Mouse (Mus musculus) embryonic stem cell, embryonic (primary cell): ENCODE data around the gene Aaed1.

Source experiments
- CTCF ChIA-PET, 4 experiments: fragments of 300-600 bp in 2 of 4; fragments of 350-600 bp in 2 of 4; sonication (Branson Sonifier 250); formaldehyde crosslinking; loops; one replicate each; lab custom pipeline; 2022; ENCODE audit warnings: inconsistent platforms in 2 of 4; lab: Charles Lee
- POLR2A ChIA-PET, 4 experiments: fragments of 300-600 bp in 2 of 4; fragments of 350-600 bp in 2 of 4; sonication (Branson Sonifier 250); formaldehyde crosslinking; loops; one replicate each; lab custom pipeline; 2022; ENCODE audit warnings: antibody characterized with exemption in 4 of 4, inconsistent platforms in 1 of 4; lab: Charles Lee

Gene Aaed1

DNA sequence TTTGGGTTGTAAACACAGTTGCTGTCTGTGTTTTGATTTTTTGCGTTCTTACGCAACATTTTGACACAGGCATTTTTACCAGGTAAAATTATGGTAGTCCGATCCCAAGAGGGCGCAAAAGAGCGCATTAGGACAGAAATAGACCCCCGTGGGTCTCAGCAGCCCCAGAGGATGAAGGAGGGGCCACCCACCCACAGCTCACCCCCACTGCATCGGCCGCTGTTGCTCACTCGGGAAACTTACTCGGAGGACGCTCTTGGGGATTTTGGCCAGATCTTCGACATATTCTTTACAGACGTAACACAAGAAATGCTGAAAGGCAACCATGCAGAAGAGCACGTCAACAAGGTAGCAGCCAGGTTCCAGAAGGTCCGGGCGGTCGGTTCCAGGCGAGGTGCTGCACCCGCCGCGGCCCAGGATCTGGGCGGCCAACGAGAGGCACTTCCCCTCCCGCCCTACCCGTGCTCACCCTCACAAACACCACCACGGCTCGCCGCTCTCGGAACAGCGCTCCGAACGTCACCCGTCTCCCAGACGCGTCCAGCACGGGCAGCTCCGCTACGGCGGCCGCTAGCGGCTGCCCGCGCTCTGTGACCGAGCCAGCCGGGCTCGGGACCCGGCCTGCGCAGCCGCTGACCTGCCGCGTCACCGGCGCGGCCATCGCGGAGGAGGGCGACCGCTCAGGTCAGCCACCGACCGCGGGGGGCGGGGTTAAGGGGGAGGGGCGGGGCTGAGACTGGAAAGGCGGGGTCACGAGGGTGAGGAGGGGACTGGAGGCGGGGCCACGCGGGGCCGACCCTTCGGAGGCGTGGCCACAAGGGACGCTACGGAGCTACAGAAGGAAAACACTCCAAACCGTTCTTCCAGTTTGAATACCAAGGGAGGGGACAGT lies at the start of gene Aaed1:
Aaed1 (minus strand) TSS at position 687 of the 892 bp plus-strand sequence.
- ChIA-PET CTCF (interaction anchor here (0.6 to 4.0 kb wide), 30 partner anchors 16 to 262 kb away, joined by 3 to 21 read pairs (median 4); partner anchors contain the start of genes Cdc14b (in 1 of the 4), Cdk20 (in 1 of the 4) and Habp4 (in 1 of the 4)), POLR2A (interaction anchor here in 3 of 4 experiments (0.5 to 2.4 kb wide), 52 partner anchors 9 to 800 kb away, joined by 3 to 19 read pairs (median 4); partner anchors contain the start of genes Cdc14b (in 2 of the 3), Habp4 (in 2 of the 3), Cdk20 (in 1 of the 3) and Mfsd14b (in 1 of the 3))

DNA sequence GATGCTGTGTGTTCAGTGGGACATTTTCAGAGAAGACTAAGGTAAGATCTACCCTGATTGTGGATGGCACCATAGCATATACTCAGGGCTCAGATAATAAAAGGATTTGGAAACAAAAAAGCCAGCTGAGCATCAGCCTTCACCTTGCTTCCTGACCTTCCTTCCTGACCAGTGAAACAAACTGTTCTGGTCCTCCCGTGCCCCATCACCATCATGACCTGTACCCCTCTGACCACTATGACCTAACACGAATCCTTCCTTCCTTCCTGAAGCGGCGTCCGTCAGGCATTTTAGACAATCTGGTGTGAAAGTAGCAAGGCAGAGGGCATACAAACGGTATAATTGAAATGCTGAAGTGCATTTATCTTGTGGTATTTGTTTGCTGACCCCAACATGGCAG lies 49.6 kb upstream of the Aaed1 start:
- ChIA-PET POLR2A (interaction anchor here in 1 of 4 experiments (0.6 to 5.4 kb wide), 3 partner anchors 6 to 210 kb away, joined by 3 to 57 read pairs (median 7); no protein-coding TSS in a partner anchor), CTCF (no interaction called here)

DNA sequence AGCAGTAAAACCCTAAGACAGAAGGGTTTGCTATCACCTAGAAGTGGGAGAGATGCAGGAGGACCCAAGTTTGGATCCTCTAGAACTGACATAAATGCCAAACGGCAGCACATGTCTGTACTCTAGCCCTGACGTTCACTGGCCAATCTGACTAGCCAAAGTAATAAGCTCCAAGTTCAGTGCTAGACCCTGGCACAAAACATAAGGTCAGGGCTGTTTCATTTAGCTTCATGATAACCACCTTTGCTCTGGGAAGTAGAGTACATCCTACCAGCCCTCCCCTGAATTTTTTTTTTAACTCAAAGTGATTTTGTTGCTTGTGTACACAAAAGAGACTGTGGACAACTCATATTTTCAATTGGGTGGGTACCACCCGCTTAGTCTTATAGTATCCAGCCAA lies 48.5 kb upstream of the Aaed1 start:
- ChIA-PET POLR2A (interaction anchor here (0.6 to 7.7 kb wide), 19 partner anchors 7 to 206 kb away, joined by 3 to 64 read pairs (median 3); partner anchors contain the start of genes Aaed1 (in 1 of the 4), Ctsl (in 1 of the 4) and Habp4 (in 1 of the 4)), CTCF (interaction anchor here in 2 of 4 experiments (0.6 kb wide), 3 partner anchors 52 to 950 kb away, joined by 3 read pairs; no protein-coding TSS in a partner anchor)

DNA sequence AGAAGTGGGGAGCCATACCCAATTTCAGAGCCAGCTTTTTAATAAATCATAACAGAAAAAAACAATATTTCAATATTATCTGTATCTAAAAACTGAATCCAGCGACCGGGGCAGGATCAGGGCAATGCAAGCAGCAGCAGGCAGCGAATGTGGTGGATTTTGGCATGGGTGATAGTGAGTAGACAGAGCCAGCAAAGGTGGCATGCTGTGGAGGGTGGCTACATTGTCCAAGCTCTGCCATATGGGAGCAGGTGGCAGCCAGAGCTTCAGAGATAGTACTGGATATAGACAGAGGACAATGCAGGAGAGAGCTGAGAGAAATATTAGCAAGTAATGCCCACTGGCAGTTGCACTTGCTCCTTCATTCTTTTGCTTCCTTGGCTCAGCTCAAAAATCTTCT lies 47.2 kb upstream of the Aaed1 start:
- ChIA-PET POLR2A (interaction anchor here in 3 of 4 experiments (0.6 to 7.7 kb wide), 8 partner anchors 9 to 817 kb away, joined by 3 to 64 read pairs (median 5); partner anchors contain the start of gene Ctsl (in 1 of the 3)), CTCF (interaction anchor here in 1 of 4 experiments (1.7 kb wide), 1 partner anchor 79 kb away, joined by 5 read pairs; no protein-coding TSS in a partner anchor)

DNA sequence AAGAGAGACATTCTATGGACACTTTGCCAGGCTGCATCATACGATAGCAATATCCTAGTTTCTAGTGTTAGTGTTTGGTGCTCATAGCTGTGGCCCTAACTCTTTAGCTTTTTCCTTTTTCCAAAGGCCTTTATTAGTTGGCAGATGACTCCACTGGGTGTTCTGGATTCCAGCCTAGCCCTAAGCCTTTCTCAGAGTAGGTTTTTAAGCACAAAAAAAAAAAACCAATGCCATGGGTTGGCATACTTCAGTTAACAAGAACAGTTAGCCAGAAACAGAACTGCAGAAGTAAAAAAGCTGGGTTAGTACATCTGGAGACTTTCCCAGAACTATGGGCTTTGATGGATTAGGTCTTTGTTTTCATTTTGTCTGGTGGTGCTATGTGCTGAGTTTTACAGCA lies 46.0 kb upstream of the Aaed1 start:
- ChIA-PET POLR2A (interaction anchor here in 3 of 4 experiments (1.2 to 7.7 kb wide), 7 partner anchors 9 to 39 kb away, joined by 3 to 64 read pairs (median 4); no protein-coding TSS in a partner anchor), CTCF (interaction anchor here in 1 of 4 experiments (1.7 kb wide), 1 partner anchor 80 kb away, joined by 5 read pairs; no protein-coding TSS in a partner anchor)

DNA sequence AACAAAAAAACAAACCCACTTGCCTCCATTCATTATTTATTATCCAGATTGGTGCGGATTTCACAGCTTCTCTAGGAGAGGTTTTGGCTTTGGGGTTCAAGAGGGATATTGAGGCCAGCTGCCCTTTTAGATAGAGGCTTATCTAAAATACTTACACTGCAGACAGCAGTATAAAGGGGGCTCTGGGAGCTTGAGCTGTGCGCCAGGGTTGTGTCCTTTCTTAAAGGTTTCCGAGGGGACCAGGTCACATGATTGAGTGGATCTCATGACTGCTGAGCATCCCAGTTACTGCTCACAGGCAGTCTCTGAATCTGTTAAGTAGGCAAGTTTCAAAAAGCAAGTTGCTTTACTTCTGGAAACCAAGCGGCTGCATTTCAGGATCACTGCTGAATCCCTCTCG lies 44.9 kb upstream of the Aaed1 start:
- POLR2A ChIA-PET, result interaction anchor here in 3 of 4 experiments (0.9 to 7.7 kb wide), 6 partner anchors 8 to 75 kb away, joined by 3 to 64 read pairs (median 4); partner anchors contain the start of gene Cdk20 (in 1 of the 3)
- CTCF ChIA-PET, result no interaction called here

DNA sequence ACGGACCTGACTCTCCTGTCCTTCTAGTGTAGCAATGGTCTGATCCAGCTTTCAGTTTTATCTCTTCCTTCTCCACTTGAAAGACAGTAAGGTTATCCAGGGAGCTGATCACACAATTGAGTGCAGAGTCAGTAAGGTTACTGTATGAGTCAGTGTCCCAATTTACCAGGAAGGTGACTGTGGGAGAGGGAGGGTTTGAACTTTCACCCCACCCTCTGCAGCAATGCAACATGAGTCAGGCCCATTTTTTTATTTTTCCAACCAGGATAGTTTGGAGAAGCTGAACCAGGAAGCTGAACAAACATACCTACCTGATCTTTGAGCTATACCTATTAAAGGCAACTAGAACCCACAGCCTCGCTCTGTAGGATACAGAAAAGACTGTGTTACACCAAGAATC lies 37.0 kb upstream of the Aaed1 start:
- ChIA-PET POLR2A (interaction anchor here in 1 of 4 experiments (0.9 to 1.4 kb wide), 2 partner anchors 9 to 15 kb away, joined by 3 to 9 read pairs; no protein-coding TSS in a partner anchor), CTCF (no interaction called here)

DNA sequence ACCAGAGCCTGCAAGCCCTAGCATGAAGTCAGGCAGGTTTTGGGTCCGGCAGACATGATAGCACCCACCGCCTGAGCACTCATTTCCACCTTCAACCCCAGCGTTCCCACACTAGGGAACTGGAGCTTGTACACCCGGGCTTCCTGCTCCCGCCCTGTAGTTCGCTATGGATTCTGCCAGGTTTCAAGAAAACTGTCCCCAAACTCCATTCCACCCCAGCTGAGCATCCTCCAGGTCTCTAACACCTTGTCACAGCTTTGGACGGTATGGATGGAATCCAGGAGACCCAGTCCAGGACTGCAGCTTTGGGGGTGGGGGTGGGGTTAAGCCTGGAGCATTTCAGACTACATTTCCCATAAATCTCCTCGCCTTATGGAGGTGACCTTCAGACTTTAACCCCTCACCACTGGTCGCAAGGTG lies 31.6 kb upstream of the Aaed1 start:
- ChIA-PET CTCF (interaction anchor here in 3 of 4 experiments (0.6 to 1.2 kb wide), 9 partner anchors 8 to 95 kb away, joined by 3 to 6 read pairs (median 4); no protein-coding TSS in a partner anchor), POLR2A (interaction anchor here in 3 of 4 experiments (0.6 to 2.7 kb wide), 22 partner anchors 9 to 196 kb away, joined by 3 to 24 read pairs (median 4); partner anchors contain the start of genes Aaed1 (in 1 of the 3) and Cdk20 (in 1 of the 3))

DNA sequence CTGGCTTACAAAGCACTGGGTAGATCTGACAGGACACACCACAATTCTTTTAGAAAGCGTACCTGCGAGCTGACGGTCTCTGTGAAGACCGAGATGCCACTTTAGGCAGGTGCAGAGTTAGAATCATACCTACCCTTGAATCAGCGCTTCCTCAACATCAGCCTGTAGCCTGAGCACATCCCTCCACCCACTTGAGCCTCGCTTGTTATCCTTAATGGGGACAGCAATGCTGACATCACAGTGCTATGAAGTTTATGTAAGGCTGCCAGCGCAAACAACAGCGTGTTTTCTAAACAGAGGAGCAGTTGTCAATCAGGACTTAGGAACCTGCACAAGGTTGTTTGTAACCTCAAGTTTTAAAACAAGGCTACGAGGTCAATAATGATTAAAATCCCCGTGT lies 31.1 kb upstream of the Aaed1 start:
- ChIA-PET CTCF (interaction anchor here in 3 of 4 experiments (0.6 to 1.2 kb wide), 6 partner anchors 8 to 95 kb away, joined by 3 to 6 read pairs (median 4); no protein-coding TSS in a partner anchor), POLR2A (interaction anchor here in 3 of 4 experiments (0.6 to 2.7 kb wide), 21 partner anchors 10 to 195 kb away, joined by 3 to 24 read pairs (median 4); partner anchors contain the start of genes Aaed1 (in 1 of the 3) and Cdk20 (in 1 of the 3))

DNA sequence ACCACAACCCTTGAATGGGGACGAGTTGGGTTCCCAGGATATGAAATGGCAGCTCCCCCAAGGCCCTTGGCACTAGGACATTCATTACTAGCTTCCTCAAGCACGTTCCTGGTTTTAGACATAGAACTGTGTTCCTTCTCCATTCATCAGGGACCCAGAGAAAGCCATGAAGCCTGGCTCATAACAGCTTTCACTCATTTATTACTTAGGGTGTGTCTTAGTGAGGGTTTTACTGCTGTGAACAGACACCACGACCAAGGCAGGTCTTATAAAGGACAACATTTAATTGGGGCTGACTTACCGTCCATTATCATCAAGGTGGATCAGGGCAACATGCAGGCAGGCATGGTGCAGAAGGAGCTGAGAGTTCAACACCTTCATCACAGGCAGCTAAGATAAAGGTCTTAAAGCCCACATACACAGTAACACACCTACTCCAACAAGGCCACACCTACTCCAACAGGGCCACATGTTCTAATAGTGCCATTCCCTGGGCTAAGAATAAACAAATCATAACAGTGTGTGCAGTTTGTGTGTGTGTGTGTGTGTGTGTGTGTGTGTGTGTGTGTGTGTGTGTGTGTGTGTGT lies 23.1 kb upstream of the Aaed1 start:
- CTCF ChIA-PET, result interaction anchor here in 2 of 4 experiments (0.7 to 1.4 kb wide), 5 partner anchors 8 to 174 kb away, joined by 3 to 8 read pairs (median 4); no protein-coding TSS in a partner anchor
- POLR2A ChIA-PET, result no interaction called here

DNA sequence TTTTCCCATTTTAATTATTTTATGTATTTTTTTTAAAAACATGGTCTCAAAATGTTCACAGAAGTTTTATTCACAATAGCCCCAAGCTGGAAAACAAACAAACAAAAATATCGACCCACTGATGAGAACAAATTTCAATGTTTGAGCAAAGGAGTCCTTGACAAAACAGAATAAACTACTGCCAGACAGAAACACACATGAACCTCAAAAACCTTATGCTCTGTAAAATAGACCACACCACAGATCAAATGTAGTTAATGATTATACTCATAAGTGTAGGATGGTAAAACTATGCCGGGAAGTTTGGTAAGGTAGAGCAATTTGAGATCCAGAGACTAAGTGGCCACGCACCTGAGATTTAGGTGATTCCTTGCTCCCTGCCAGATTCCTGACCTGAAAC lies 20.6 kb upstream of the Aaed1 start:
- POLR2A ChIA-PET, result interaction anchor here in 3 of 4 experiments (0.8 to 1.8 kb wide), 9 partner anchors 11 to 103 kb away, joined by 3 to 8 read pairs (median 4); partner anchors contain the start of gene Cdk20 (in 1 of the 3)
- CTCF ChIA-PET, result interaction anchor here (0.6 to 1.5 kb wide), 6 partner anchors 20 to 408 kb away, joined by 3 to 5 read pairs (median 4); partner anchors contain the start of gene Aaed1 (in 2 of the 4)

DNA sequence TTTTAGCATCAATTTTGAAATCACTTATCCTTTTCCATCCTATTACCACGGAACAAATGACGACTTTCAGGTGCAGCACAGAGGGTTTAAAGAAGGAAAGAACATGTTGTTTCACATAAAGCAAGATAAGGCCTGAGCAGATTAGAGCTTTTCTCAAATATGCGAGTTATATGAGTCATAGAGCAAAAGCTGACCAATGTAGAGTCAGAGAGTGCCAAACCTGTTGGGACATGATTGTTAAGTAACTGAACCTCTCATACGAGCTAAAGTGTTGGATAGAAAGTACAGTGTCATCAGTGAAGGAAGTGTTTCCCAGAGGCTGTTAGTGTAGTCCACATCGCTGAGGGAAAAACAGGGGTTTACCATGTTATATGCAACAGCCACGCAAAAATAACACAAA lies 19.8 kb upstream of the Aaed1 start:
- ChIA-PET POLR2A (interaction anchor here in 2 of 4 experiments (1.0 to 1.8 kb wide), 4 partner anchors 11 to 38 kb away, joined by 3 to 8 read pairs (median 5); no protein-coding TSS in a partner anchor), CTCF (interaction anchor here in 2 of 4 experiments (0.6 to 1.5 kb wide), 3 partner anchors 20 to 152 kb away, joined by 3 to 5 read pairs (median 4); partner anchors contain the start of gene Aaed1 (in 1 of the 2))

DNA sequence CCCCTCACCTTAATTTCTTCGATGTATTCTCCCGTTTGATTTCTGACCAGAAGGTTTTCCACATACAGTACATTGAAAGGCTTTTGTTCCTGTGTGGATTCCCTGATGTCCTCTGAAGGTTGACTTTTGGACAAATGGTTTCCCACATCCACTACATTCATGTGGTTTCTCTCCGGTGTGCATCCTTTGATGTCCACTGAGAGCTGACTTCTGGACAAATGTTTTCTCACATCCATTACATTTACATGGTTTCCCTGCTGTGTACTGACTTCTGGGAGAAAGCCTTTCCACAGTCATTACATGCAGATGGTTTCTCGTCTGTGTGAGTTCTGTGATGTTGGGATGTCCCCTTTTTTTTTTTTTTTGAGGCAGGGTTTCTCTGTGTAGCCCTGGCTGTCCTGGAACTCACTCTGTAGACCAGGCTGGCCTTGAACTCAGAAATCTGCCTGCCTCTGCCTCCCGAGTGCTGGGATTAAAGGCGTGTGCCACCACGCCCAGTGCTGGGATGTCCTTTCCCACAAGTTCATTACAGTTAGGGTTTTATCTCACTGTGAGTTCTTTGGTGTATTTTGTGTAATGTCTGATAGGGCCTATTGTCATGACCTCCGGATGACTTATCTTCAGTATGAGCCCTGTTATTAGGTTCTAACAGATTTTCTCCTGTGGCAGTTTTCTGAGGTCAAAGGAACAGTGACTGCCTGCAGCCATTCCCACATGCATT lies 10.2 kb upstream of the Aaed1 start:
- ChIA-PET POLR2A (interaction anchor here in 2 of 4 experiments (0.6 to 1.7 kb wide), 3 partner anchors 48 to 119 kb away, joined by 4 to 5 read pairs (median 4); no protein-coding TSS in a partner anchor), CTCF (interaction anchor here in 2 of 4 experiments (0.6 to 1.3 kb wide), 2 partner anchors 125 to 989 kb away, joined by 3 read pairs; no protein-coding TSS in a partner anchor)

DNA sequence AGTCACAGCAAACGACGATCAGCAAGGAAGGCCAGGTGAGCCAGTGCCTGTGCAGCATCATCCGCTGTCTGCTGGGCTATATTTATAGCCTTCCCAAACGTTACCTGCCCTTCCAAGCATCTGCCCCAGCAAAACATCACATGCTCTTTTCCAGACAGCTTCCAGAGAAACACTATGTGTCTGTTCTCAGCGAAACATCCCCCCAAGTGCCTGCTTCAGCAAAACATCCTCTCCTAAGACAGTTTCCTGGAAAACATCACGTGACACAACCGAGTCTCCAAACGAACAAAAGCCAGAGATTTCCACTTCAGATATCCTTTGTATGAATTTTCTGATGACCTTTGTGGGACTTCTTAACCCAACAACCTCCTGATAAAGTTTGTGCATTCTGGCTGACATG lies 7.8 kb upstream of the Aaed1 start:
- POLR2A ChIA-PET, result interaction anchor here in 2 of 4 experiments (0.8 to 1.3 kb wide), 7 partner anchors 9 to 118 kb away, joined by 3 to 8 read pairs (median 3); partner anchors contain the start of gene Cdk20 (in 1 of the 2)
- CTCF ChIA-PET, result interaction anchor here in 3 of 4 experiments (0.6 to 1.6 kb wide), 6 partner anchors 18 to 139 kb away, joined by 3 to 11 read pairs (median 4); no protein-coding TSS in a partner anchor

DNA sequence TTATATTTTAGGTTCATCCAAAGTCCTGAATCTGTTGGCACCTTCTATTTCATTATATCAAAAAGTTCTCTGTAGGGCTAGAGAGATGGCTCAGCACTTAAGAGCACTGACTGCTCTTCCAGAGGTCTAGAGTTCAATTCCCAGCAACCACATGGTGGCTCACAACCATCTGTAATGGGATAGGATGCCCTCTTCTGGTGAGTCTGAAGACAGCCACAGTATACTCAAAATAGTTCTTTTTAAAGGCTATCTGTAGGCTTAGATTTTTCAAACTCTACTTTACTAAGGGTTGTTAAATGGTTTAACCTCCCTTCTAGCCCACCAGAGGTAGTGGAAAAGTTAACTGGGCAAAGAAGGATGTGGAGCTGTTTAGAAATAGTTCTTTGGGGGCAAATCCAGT lies 7.3 kb upstream of the Aaed1 start:
- CTCF ChIA-PET, result interaction anchor here in 3 of 4 experiments (0.6 to 1.6 kb wide), 6 partner anchors 18 to 139 kb away, joined by 3 to 11 read pairs (median 4); no protein-coding TSS in a partner anchor
- POLR2A ChIA-PET, result interaction anchor here in 2 of 4 experiments (0.8 to 1.3 kb wide), 7 partner anchors 10 to 119 kb away, joined by 3 to 8 read pairs (median 3); partner anchors contain the start of gene Cdk20 (in 1 of the 2)

DNA sequence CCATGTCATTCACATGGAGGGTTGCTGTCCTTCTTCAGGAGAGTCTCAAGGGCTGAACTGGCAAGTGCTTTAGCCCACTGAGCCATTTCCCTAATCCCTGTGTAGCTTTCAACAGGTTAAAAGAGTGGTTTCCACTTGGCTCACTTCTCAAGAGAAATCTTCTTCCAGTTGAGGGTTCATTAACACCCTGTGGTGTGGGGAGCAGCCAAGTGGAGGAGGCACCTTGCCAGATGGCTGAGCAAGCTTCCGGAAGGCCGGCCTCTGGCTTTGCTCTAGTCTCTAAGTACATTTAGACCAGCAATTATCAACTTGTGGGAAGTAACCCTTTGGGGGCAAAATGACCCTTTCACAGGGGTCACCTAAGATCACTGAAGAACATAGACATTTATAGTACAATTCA lies 5.8 kb upstream of the Aaed1 start:
- ChIA-PET POLR2A (interaction anchor here in 1 of 4 experiments (0.7 kb wide), 1 partner anchor 18 kb away, joined by 3 read pairs; no protein-coding TSS in a partner anchor), CTCF (interaction anchor here in 1 of 4 experiments (0.6 to 1.3 kb wide), 4 partner anchors 12 to 138 kb away, joined by 3 to 6 read pairs (median 4); no protein-coding TSS in a partner anchor)
